Mouse (Mus musculus) midbrain, postnatal 0 days (tissue): ENCODE results near the gene Fsd2. TPM values are rescaled to one million over a fixed set of nuclear protein-coding genes. Genes with fewer than 3 reads are reported as not detected.

Experiments
- ATAC-seq: fragments of 200-750 bp; cut with Nextera tagmentation; 2 replicates; pipeline ENCODE4 v1.8.0; 2017; ENCODE audit warnings: moderate number of reproducible peaks, mild to moderate bottlenecking, moderate TSS enrichment, moderate library complexity; ENCODE audit not compliant: low FRiP score
- DNase-seq: peaks from one replicate; pipeline ENCODE4 v3.0.0-alpha.2; 2015; ENCODE audit warnings: low spot score
- H3K27ac ChIP-seq: fragments of 300-500 bp; sonication (generic); 2 replicates; pipeline ENCODE4 v1.5.1; 2014; ENCODE audit warnings: low read depth, mild to moderate bottlenecking, low read length, mixed read lengths
- H3K27me3 ChIP-seq: fragments of 300-500 bp; sonication (generic); 2 replicates; pipeline ENCODE4 v1.6.1; 2014; ENCODE audit warnings: low read length, control low read depth, mixed read lengths; ENCODE audit not compliant: insufficient read depth
- H3K36me3 ChIP-seq: fragments of 300-500 bp; sonication (generic); 2 replicates; pipeline ENCODE4 v1.6.1; 2014; ENCODE audit warnings: low read length, control low read depth, mixed read lengths; ENCODE audit not compliant: insufficient read depth
- H3K4me1 ChIP-seq: fragments of 300-500 bp; sonication (generic); 2 replicates; pipeline ENCODE4 v1.6.1; 2014; ENCODE audit warnings: mild to moderate bottlenecking, control low read depth, antibody characterized with exemption, low read length, mixed read lengths; ENCODE audit not compliant: insufficient read depth
- H3K4me2 ChIP-seq: fragments of 300-500 bp; sonication (generic); 2 replicates; pipeline ENCODE4 v1.6.1; 2014; ENCODE audit warnings: low read depth, mild to moderate bottlenecking, low read length, mixed read lengths; ENCODE audit not compliant: poor library complexity, severe bottlenecking
- H3K4me3 ChIP-seq: fragments of 300-500 bp; sonication (generic); 2 replicates; pipeline ENCODE4 v1.5.1; 2014; ENCODE audit warnings: low read depth, mild to moderate bottlenecking, low read length, moderate library complexity
- H3K9ac ChIP-seq: fragments of 300-500 bp; sonication (generic); replicated peaks from 2 replicates; pipeline ENCODE4 v1.6.1; 2014; ENCODE audit warnings: mild to moderate bottlenecking, low read length, moderate library complexity, mixed read lengths; ENCODE audit not compliant: poor library complexity, severe bottlenecking
- H3K9me3 ChIP-seq: fragments of 300-500 bp; sonication (generic); 2 replicates; pipeline ENCODE4 v1.6.1; 2016; ENCODE audit warnings: low read length, control low read depth
- CTCF ChIP-seq: IDR thresholded peaks from 2 replicates; pipeline ENCODE4 v1.5.1; 2016; ENCODE audit warnings: antibody characterized with exemption, mild to moderate bottlenecking
- WGBS: fragments of 180-500 bp; shearing (Covaris S2); extraction: QIAGEN DNeasy Blood & Tissue Kit; methylation state at CpG from one replicate; pipeline ENCODE4 v1.1.7; 2014; 5-methylcytosine and 5-hydroxymethylcytosine counted together
- polyA plus RNA-seq: library from polyadenylated mRNA; unstranded; fragments of >200 nt; fragmentation: Nextera tagmentation; extraction: Ambion mirVana; gene quantifications from 2 replicates; pipeline ENCODE4 v1.2.1, GENCODE M21; 2015
- total RNA-seq: library from RNA; depleted of rRNA; stranded (reverse); fragments of >200 nt; gene quantifications from 2 replicates; pipeline ENCODE4 v1.2.3, GENCODE M21; 2014

The Fsd2 gene
- total and polyA plus RNA-seq, 2 experiments from 2014 or later, result 0.22 to 0.36 TPM

DNA sequence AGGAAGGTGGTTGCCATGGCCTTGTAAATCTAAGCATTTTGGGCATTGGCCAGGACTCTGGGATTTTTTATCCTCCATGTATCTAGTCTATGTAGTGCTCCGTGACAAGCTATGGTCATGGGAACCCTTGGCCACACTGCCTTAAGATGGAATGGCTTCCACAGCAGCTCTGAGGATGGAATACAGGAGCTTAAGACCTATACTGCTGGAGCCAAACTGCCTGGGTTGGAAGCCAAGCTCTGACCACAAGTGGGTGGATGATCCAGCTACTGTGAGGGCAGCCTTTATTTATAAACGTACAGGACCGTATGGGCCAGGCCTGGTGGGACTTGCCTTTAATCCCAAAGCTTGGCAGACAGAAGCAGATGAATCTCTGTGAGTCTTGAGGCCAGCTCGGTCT lies 30.3 kb downstream of the Fsd2 start:
- WGBS, result 84% methylated on average over 4 of the region's 4 CpGs
- ATAC-seq, result no peak

GRCm38 (mm10) chr7:81531462-81531861 lies 35.3 kb downstream of the Fsd2 start:
- H3K4me2 ChIP-seq, result no peak overlapping the region
- no peaks in the 10 kb centered on the region for H3K4me1 ChIP-seq
- H3K9ac ChIP-seq, result no peak overlapping the region
- DNase-seq, result no peak
- no peak overlapping the region for H3K27ac ChIP-seq
- WGBS, result 95% methylated on average over 1 of the region's 1 CpGs
- no peak overlapping the region for H3K4me3 ChIP-seq
- H3K27me3 ChIP-seq, result no peaks in the 10 kb centered on the region
- peaks cover 54% of the 10 kb centered on the region for H3K36me3 ChIP-seq
- TF ChIP-seq CTCF, result no peak
- no peak for ATAC-seq
- H3K9me3 ChIP-seq, result no peaks in the 10 kb centered on the region

More for the DNA sequence above, 30.3 kb downstream of the Fsd2 start:
- Histone ChIP-seq H3K27me3 (no peaks in the 10 kb centered on the region), H3K36me3 (peaks cover 26% of the 10 kb centered on the region), H3K9ac (no peak overlapping the region), H3K4me1 (no peaks in the 10 kb centered on the region), H3K4me3 (no peak overlapping the region), H3K9me3 (no peaks in the 10 kb centered on the region), H3K4me2 (no peak overlapping the region), H3K27ac (no peak overlapping the region)
- no peak for TF ChIP-seq CTCF
- DNase-seq, result no peak

- H3K27ac ChIP-seq, result no peak overlapping the region
- no peaks in the 10 kb centered on the region for H3K27me3 ChIP-seq
- peaks cover 46% of the 10 kb centered on the region for H3K36me3 ChIP-seq
- no peak overlapping the region for H3K4me3 ChIP-seq
- no peak for TF ChIP-seq CTCF
- H3K4me1 ChIP-seq, result peaks cover 9% of the 10 kb centered on the region
- no peak for ATAC-seq
- WGBS, result 95% methylated on average over 8 of the region's 8 CpGs
- no peak for DNase-seq
- no peak overlapping the region for H3K4me2 ChIP-seq
- no peak overlapping the region for H3K9ac ChIP-seq
- no peaks in the 10 kb centered on the region for H3K9me3 ChIP-seq
These were observed 37.8 kb downstream of the Fsd2 start for GRCm38 (mm10) chr7:81528918-81529317.

DNA sequence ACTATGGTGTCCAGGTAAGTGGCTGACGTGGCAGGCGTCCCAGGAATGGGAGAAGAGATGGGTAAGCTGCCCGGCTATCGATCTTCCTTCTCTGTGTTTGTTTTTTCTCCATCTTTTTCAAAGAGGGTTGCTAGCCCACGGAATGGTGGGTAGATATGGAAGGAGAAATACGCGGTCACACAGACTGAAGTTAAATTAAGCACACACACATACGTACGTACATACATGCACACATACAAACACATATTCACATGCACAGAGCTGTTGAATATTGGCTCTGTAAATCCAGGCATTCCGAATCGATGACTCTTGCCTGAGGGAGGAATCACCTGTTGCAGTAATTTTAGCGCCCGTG lies 43.1 kb downstream of the Fsd2 start:
- Histone ChIP-seq H3K27ac (peak overlapping the region; percentile 97), H3K4me2 (peak overlapping the region; percentile 68), H3K4me3 (peak overlapping the region; percentile 54), H3K4me1 (peaks cover 9% of the 10 kb centered on the region), H3K27me3 (no peaks in the 10 kb centered on the region), H3K9ac (peak overlapping the region; percentile 87), H3K9me3 (no peaks in the 10 kb centered on the region), H3K36me3 (peaks cover 6% of the 10 kb centered on the region)
- TF ChIP-seq CTCF, result no peak
- DNase-seq (no peak), ATAC-seq (peak; percentile 35; the same call in 1 of the 2 replicates)
- WGBS, result 8% methylated on average over 13 of the region's 13 CpGs

- peak overlapping the region; percentile 54 for H3K4me3 ChIP-seq
- ATAC-seq, result peak; percentile 97
- peak overlapping the region; percentile 97 for H3K27ac ChIP-seq
- no peaks in the 10 kb centered on the region for H3K27me3 ChIP-seq
- under 1% methylated on average over 31 of the region's 31 CpGs for WGBS
- peak; percentile 69 for TF ChIP-seq CTCF
- peaks cover 9% of the 10 kb centered on the region for H3K4me1 ChIP-seq
- 0 out of 2 replicates have a peak, but pooled peaks cover 3% of the 10 kb centered on the region for H3K36me3 ChIP-seq
- peak; percentile 98 for DNase-seq
- H3K9ac ChIP-seq, result peak overlapping the region; percentile 87
- H3K9me3 ChIP-seq, result no peaks in the 10 kb centered on the region
- peak overlapping the region; percentile 68 for H3K4me2 ChIP-seq
These were observed 43.6 kb downstream of the Fsd2 start for GRCm38 (mm10) chr7:81523008-81523662.

- Histone ChIP-seq H3K27ac (no peak overlapping the region), H3K9ac (no peak overlapping the region), H3K4me1 (no peaks in the 10 kb centered on the region), H3K27me3 (no peaks in the 10 kb centered on the region), H3K36me3 (no peaks in the 10 kb centered on the region), H3K4me3 (no peak overlapping the region), H3K9me3 (no peaks in the 10 kb centered on the region), H3K4me2 (no peak overlapping the region)
- 82% methylated on average over 6 of the region's 6 CpGs for WGBS
- DNase-seq (no peak), ATAC-seq (no peak)
- TF ChIP-seq CTCF, result peak; percentile 34; the same call in 1 of the 2 replicates
These were observed 50.4 kb downstream of the Fsd2 start for GRCm38 (mm10) chr7:81516154-81517030.
